ENCODE assay signal across 12 mouse cellular contexts in the genomic region with DNA sequence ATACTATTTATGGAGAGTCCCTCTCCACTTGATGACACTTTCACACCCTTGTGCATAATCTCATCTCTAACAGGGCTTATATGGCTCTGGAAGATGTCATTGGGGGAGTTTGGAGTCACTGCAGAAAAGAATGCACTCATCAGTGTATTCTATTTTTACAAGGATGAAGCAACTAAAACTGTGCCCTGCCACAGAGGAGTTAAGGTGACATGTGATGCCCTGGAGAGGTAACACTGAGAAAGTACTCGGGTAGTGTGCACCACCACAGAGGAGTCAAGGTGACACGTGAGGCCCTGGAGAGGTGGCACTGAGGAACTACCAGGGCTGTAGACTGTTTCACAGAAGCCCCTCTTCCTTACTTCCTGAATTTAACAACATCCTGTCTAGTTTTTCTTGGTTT.
"Had no signal": no experiment of that assay in that cellular context is flagged by ENCODE, and none has a peak within 500 bp of the region (broad histone marks: within the 10 kb centered on the region; RNA-seq: fewer than 3 reads in every experiment).

No protein-coding gene starts in this region.

- H3K36me3 ChIP-seq: liver, embryonic 13.5 days had no signal

- H3K27me3 ChIP-seq: liver, embryonic 13.5 days had no signal

- H3K9ac ChIP-seq: liver, embryonic 13.5 days had no signal

- H3K27ac ChIP-seq: left cerebral cortex, adult 2 months; liver, embryonic 13.5 days had no signal

- H3K4me1 ChIP-seq: liver, embryonic 13.5 days had no signal

- H3K4me3 ChIP-seq: left cerebral cortex, adult 2 months; liver, embryonic 13.5 days had no signal

- H3K4me2 ChIP-seq: liver, embryonic 13.5 days; midbrain, embryonic 11.5 days had no signal

- DNase-seq: kidney, postnatal 10 days; kidney, postnatal 36 days; layer of hippocampus, postnatal 36 days; liver, embryonic 13.5 days; lung, adult 2 months; lung, postnatal 14 days; lung, postnatal 4 days; midbrain, embryonic 14.5 days; thymus, adult 18-20 months; thymus, postnatal 36 days had no signal

- H3K9me3 ChIP-seq: liver, embryonic 13.5 days had no signal
